Mouse (Mus musculus): Measurements from ENCODE around the gene S100a8. TPM values are rescaled to one million over a fixed set of nuclear protein-coding genes. Genes with fewer than 3 reads are reported as not detected.

Gene S100a8
- total RNA-seq, 2 experiments from 2014 or later = 3.7 to 4.7 TPM

DNA sequence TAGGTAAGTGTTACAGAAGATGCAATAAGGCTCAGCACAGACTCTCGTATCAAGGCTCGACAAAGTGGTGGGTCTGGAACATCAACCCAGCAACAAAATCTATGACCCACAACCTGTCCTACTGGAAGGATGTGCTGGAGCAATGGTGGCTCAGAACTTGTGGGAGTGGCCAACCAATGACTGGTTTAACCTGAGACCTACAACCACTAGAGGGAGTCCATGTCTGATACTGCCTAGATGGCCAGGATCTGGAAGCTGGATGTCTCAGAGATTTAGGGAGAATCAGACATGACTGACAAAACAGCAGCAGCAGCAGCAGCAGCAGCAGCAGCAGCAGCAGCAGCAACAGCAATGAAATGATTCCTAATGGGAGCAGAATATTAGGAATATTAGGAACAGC lies 4.6 kb upstream of the S100a8 start:
- intact Hi-C loops (cut with DNase I) = loop anchor here (2.0 kb wide), 1 partner anchor 45 kb away; no protein-coding TSS in a partner anchor
- DNase-seq = peak; percentile 5 to 12

DNA sequence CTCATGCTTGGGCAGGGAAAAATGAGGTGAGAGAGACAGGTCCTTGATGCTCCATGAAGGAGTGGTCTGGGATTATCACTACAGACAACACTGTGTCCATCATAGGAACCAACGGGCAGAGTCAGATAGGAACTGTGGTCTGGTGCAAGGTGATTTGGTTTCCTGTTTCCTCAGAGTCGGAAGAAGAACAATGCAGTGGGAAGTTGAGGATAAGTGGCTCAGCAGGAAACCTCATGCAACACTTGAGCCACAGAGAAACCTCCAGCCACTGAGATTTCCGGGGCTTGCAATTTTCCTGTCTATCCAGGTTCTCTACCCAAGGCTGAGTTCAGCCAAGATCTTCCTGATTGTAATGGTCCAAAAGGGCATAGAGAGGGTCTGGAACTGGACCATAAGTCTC lies 9.9 kb downstream of the S100a8 start:
- DNase-seq = no peak
- intact Hi-C loops (cut with DNase I) = no loop called here

GRCm38 (mm10) chr3:90683929-90684328 lies 15.2 kb downstream of the S100a8 start:
- intact Hi-C loops (cut with DNase I) = no loop called here

GRCm38 (mm10) chr3:90686835-90687234 lies 18.1 kb downstream of the S100a8 start:
- no peak for DNase-seq
- intact Hi-C loops (cut with DNase I) = no loop called here

More at GRCm38 (mm10) chr3:90683929-90684328, 15.2 kb downstream of the S100a8 start:
- no peak for DNase-seq

DNA sequence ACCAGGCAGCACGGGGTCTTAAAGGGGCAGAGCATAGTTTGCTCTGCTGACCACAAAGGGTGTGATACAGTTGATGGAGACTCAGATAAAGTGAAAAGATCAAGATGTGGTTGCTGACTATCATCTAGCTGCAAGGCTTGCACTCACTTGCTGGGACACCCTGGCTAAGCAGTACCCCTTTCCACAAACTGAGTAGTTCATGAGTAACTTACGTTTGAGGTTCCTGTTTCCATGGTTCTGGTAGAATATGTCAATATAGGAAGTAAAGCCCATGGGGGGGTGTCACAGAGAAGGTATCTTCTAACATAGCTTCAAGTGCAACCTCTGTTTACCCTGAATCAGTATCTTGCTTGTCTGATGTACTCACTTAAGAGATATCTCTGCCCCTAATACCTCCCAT lies 24.7 kb downstream of the S100a8 start:
- intact Hi-C loops (cut with DNase I) = no loop called here
- DNase-seq = no peak

DNA sequence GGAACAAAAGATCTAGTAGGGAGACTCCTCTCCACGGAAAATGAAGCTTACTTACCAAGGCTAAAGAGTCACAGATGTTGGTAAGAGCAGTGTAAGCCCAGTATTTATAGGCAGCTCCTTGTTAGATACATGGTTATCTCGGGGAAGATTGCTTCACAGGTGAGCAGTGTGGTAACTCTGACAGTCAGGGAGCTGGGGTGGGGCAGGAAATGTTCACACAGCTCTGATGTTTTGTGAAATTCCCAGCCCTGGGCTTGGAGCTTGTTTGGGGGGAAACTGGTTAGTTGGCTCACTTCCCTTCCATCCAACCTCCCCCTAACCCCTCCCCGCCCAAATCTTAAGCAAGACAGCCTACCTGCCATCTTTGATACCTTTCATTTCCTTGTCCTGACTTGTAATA lies 26.8 kb downstream of the S100a8 start, which contains the start of gene S100a9:
Gene S100a9, minus strand, starts transcription at position 109 of the 400 bp plus-strand sequence.
- intact Hi-C loops (cut with DNase I) = no loop called here
- DNase-seq = no peak

GRCm38 (mm10) chr3:90702244-90702643 lies 33.5 kb downstream of the S100a8 start:
- intact Hi-C loops (cut with DNase I) = no loop called here

DNA sequence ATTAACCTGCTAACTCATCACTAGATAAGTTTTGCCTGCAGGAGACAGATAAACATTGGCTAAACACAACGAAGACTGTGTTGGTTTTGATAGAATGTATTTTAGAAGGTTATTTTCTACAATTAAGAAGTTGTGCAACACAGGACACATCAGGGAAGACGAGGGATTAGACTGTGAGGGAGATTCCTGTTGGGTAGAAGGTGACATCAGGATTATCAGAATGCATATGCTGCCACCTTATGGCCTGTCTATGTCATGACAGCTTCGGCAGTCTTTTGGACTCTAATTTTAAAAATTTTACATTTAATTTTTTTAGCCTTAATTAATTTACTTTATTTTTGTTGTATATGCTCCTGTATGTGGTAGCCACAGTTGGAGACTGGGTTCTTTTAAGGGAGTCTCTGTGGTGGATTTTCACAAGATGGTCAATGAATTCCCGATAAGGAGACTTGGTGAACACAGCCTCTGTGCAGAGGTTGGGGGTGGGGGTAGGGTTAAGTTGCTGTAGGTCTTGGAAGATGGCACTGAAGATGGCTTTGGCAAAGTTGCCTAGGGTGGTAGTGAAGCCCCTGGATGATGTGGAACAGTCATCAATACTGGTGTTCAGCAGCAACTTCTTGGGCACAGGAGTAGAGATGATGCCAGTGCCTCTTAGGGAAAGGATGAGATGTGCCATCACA lies 39.9 kb downstream of the S100a8 start:
- DNase-seq = peak; percentile 35 to 56
- intact Hi-C loops (cut with DNase I) = loop anchor here (2.0 to 5.0 kb wide), 4 partner anchors 44 to 216 kb away; partner anchors contain the start of gene Snapin

More at GRCm38 (mm10) chr3:90702244-90702643, 33.5 kb downstream of the S100a8 start:
- no peak for DNase-seq

DNA sequence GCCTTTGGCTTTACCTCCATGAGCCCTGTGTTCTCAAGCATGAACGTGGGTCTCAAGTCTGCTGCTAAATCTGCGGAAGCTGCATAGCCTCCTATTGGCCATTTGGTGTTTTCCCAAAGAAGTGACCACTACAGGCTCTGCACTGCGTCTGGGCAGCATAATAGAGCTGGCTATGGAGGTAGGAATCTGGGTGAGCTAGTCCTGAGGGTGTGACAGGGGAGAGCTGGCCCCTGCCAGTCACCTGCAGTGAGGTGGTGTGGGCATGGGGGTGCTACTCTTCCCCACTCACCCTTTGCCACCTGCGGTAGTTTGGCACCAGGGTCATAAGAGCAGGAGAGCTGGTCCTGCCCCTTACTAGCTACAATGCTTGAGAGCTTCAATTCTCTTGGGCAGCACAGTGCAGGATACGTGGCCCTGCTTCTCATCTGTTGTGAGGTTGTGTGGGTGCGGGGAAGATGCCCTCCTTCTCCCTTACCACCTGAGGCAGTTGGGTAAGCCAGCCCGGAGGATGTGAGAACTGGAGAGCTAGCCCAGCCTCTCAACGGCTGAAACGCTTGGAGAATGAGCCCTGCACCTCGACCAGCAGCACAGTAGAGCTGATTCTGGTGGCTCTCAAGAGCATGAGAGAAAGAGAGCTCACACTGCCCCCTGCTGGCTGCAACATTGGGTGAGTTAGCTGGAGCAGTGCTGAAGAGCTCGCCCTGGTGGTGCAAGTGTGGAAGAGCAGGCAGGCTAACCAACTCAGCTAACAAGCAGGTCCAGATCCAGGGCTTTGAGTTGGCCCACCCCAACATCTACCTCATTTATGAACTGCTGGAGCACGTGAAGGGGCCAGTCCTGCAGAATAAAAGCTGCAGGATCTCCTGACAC lies 41.0 kb downstream of the S100a8 start:
- DNase-seq = peak; percentile 79 to 91
- intact Hi-C loops (cut with DNase I) = loop anchor here (2.0 to 5.0 kb wide), 4 partner anchors 45 to 218 kb away; partner anchors contain the start of gene Snapin

Other genes with a start within 250 kb of the S100a8 start
- gene Ints3, start 235.4 kb upstream of the S100a8 start, total RNA-seq (2021) = 10 to 100 TPM; 24.4 to 28.3 TPM
- gene Npr1, start 203.1 kb upstream of the S100a8 start, total RNA-seq (2021) = 10 to 100 TPM; 35.4 to 37.8 TPM
- 10 to 100 TPM; 55.3 to 57.5 TPM for gene Ilf2, start 192.9 kb upstream of the S100a8 start, total RNA-seq (2021)
- 10 to 100 TPM; 55.9 to 62.7 TPM for gene Snapin, start 177.9 kb upstream of the S100a8 start, total RNA-seq (2021)
- 100 to 1,000 TPM; 126 to 128 TPM for gene Chtop, start 159.5 kb upstream of the S100a8 start, total RNA-seq (2021)
- 100 to 1,000 TPM; 418 to 437 TPM for gene S100a1, start 154.6 kb upstream of the S100a8 start, total RNA-seq (2021)
- gene S100a13, start 154.5 kb upstream of the S100a8 start, total RNA-seq (2021) = 10 to 100 TPM; 40.6 to 42.3 TPM
- gene S100a14, start 142.1 kb upstream of the S100a8 start, total RNA-seq (2021) = not detected
- gene S100a16, start 131.7 kb upstream of the S100a8 start, total RNA-seq (2021) = 100 to 1,000 TPM; 108 to 126 TPM
- not detected for gene S100a3, start 108.4 kb upstream of the S100a8 start, total RNA-seq (2021)
- not detected for gene S100a2, start 78.7 kb upstream of the S100a8 start, total RNA-seq (2021)
- gene Gm42674, start 67.1 kb upstream of the S100a8 start, total RNA-seq (2021) = not detected
- gene S100a4, start 65.2 kb upstream of the S100a8 start, total RNA-seq (2021) = 10 to 100 TPM; 10.3 to 11.7 TPM
- gene S100a5, start 60.5 kb upstream of the S100a8 start, total RNA-seq (2021) = not detected
- 10 to 100 TPM; 81.8 to 85.3 TPM for gene S100a6, start 56.1 kb upstream of the S100a8 start, total RNA-seq (2021)
- gene S100a7a, start 15.0 kb upstream of the S100a8 start, total RNA-seq (2021) = under 1 TPM in 1 of 2 experiments, not detected in 1; 0.20 TPM
- gene S100a9, start 26.7 kb downstream of the S100a8 start, total RNA-seq (2021) = 1 to 10 TPM; 5.2 to 6.7 TPM
- gene Pglyrp4, start 57.9 kb downstream of the S100a8 start, total RNA-seq (2021) = not detected
- gene Gm5849, start 108.9 kb downstream of the S100a8 start, total RNA-seq (2021) = not detected

All from heart, postnatal 10 days (tissue).